Mouse (Mus musculus) olfactory bulb, adult 2 months (tissue): ENCODE measurements around the gene Lztr1. TPM values are rescaled to one million over a fixed set of nuclear protein-coding genes. Genes with fewer than 3 reads are reported as not detected.
A peak's percentile ranks its signal among the peaks of the same experiment; 100 is the strongest.

Source experiments
- H3K27ac ChIP-seq: fragments of 200-500 bp; 2 replicates; pipeline ENCODE4 v1.5.1; 2012; ENCODE audit warnings: low read depth, low read length; ENCODE audit not compliant: insufficient read depth
- H3K4me1 ChIP-seq: fragments of 200-500 bp; 2 replicates; pipeline ENCODE4 v1.6.1; 2012; ENCODE audit warnings: low read length; ENCODE audit not compliant: control insufficient read depth, insufficient read depth
- H3K4me3 ChIP-seq: fragments of 200-500 bp; 2 replicates; pipeline ENCODE4 v1.5.1; 2012; ENCODE audit warnings: mild to moderate bottlenecking, low read depth, low read length, moderate library complexity; ENCODE audit not compliant: insufficient read depth
- CTCF ChIP-seq: fragments of 200-500 bp; IDR thresholded peaks from 2 replicates; pipeline ENCODE4 v1.5.1; 2012; ENCODE audit warnings: low read depth, mild to moderate bottlenecking, low read length, moderate library complexity; ENCODE audit not compliant: insufficient read depth
- POLR2A ChIP-seq: fragments of 200-500 bp; IDR thresholded peaks from 2 replicates; pipeline ENCODE4 v1.6.1; 2012; ENCODE audit warnings: mild to moderate bottlenecking, low read depth, low read length, moderate library complexity; ENCODE audit not compliant: insufficient read depth
- WGBS: fragments of 180-500 bp; shearing (Covaris S2); methylation state at CpG from one replicate; pipeline ENCODE4 v1.1.7; 2018; 5-methylcytosine and 5-hydroxymethylcytosine counted together
- polyA plus RNA-seq: library from polyadenylated mRNA; stranded (reverse); fragments of >200 nt; gene quantifications from 2 replicates; pipeline ENCODE4 v1.2.4, GENCODE M21; 2012; ENCODE audit warnings: low replicate concordance; ENCODE audit not compliant: missing spikeins, insufficient read depth, insufficient read length

Lztr1 gene
- polyA plus RNA-seq, 1 experiment, result not detected

DNA sequence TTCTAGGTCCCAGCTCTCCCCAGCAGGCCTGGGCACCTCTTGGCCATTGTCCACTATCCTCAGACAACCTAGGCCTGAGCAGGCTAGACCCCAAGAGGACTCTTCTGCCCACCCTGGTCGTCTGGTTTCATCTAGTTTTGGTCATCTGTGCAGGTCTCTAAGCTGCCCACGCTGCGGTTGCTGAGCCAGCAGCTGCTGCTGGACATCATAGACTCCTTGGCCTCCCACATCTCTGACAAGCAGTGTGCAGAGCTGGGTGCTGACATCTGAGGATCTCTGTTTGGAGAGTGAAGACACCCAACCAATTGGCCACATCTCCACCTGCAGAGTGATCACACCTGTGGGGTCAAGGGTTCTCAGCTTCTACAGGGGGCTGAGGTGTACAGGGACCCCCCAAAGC lies 17.0 kb downstream of the Lztr1 start:
- H3K27ac ChIP-seq, result no peak overlapping the region
- peaks cover 7% of the 10 kb centered on the region; the same call in 1 of the 2 replicates for H3K4me1 ChIP-seq
- 74% methylated on average over 3 of the region's 3 CpGs for WGBS
- no peak overlapping the region for H3K4me3 ChIP-seq
- TF ChIP-seq CTCF, result no peak
- TF ChIP-seq POLR2A, result no peak

DNA sequence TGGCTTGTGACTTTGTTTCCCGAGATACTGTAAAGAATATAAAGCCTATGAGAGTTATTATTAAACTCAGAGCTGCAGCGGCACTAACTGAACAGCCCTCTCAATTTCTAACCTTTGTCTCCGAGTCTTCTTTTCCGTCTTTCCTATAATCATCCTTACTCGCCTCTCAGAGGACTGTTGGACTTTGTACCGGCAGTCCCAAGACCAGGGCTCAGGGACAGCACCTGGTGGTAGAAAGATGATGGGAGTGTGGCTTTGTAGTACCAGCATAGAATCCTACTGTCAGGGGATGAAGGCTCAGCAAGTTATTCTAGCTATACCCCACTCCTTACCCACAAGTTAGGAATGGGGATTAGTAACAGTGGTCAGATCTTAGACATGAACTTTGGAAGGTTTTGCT lies 17.7 kb downstream of the Lztr1 start:
- WGBS, result 86% methylated on average over 6 of the region's 6 CpGs
- Histone ChIP-seq H3K4me1 (peaks cover 7% of the 10 kb centered on the region; the same call in 1 of the 2 replicates), H3K27ac (no peak overlapping the region), H3K4me3 (no peak overlapping the region)
- TF ChIP-seq POLR2A (no peak), CTCF (no peak)

DNA sequence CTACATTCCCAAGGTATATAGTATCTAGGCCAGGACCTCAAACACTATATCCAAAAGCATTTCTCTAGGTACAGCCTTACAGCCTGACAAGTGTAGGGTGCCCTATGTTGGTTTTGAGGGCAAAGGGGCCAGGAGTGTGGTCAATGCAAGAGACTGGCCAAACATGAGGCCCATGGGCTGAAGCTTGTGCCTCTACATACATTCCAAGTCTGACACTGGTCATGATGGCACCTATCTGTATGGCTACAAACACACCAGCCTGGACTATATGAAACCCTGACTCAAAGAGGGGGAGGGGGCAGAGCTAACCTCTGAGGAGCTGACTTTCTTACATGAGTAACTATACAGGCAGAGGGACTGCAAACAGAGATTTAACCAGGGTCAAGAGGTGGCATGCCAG lies 19.1 kb downstream of the Lztr1 start:
- no peak for TF ChIP-seq CTCF
- no peak for TF ChIP-seq POLR2A
- Histone ChIP-seq H3K27ac (no peak overlapping the region), H3K4me1 (peaks cover 10% of the 10 kb centered on the region; the same call in 1 of the 2 replicates), H3K4me3 (no peak overlapping the region)

DNA sequence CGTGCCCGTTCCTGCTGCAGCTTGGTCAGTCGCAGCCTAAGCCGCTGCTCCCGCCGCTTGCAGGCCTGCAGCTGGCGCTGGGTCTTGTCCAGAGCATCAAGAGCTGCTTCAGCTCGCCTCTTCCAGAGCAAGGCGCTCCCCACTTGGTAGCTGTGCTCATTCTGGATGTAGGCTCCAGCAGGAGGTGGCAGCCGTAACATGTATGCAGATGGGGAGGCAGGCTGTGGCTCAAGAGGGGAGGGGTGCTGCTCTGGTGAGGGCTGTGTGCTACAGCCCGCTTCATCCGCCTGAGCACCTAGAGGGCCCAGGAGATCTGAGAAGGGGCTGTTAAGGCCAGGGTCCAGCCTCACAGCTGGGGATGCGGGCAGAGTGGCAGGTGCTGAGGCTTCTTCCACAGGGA lies 19.8 kb downstream of the Lztr1 start:
- H3K4me3 ChIP-seq, result no peak overlapping the region
- TF ChIP-seq CTCF (no peak), POLR2A (no peak)
- WGBS, result 82% methylated on average over 13 of the region's 13 CpGs
- peaks cover 10% of the 10 kb centered on the region; the same call in 1 of the 2 replicates for H3K4me1 ChIP-seq
- H3K27ac ChIP-seq, result no peak overlapping the region

- 7% methylated on average over 17 of the region's 17 CpGs for WGBS
- TF ChIP-seq POLR2A, result no peak
- TF ChIP-seq CTCF, result no peak
- H3K4me1 ChIP-seq, result peaks cover 10% of the 10 kb centered on the region; the same call in 1 of the 2 replicates
- H3K27ac ChIP-seq, result peak overlapping the region; percentile 45; the same call in 1 of the 2 replicates
- H3K4me3 ChIP-seq, result peak overlapping the region; percentile 77
Observed at GRCm38 (mm10) chr16:17529981-17530586, 21.6 kb downstream of the Lztr1 start.

DNA sequence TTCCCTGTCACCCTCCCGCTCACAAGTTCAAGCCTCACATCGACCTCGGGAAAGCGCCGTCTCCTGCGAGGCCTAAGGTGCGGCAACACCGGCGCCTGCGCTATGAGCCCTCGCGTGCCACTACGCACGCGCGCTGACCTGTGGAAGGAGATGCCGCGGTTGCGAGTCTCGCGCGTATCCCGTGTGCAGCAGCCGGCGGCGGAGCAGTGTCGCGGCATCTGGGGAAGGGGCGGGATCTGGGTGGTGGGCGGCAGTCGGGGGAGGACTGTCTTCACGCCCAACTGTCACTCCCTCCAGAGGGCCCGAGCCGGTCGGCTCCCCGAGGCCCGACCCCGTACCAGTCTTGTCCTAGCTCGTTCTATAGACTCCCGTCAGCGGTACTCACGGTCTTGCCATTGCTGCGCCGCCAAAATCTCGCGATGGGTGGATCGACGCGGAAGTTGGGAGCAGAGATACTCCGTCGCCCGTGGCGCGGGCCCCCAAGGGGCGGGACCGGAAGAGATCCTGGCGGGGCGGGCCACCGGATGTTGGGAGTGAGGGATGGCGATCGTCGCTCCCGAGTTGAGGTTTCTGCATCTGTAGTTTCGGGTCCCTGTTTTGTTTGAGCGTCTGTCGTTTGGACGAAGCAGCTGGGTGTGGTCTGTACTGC lies 22.3 kb downstream of the Lztr1 start, which contains the start of gene Thap7:
Gene Thap7, minus strand, starts transcription at position 497 of the 649 bp plus-strand sequence.
- H3K4me3 ChIP-seq, result peak within 1 kb of the TSS; percentile 77
- H3K4me1 ChIP-seq, result peaks cover 10% of the 10 kb centered on the region; the same call in 1 of the 2 replicates
- WGBS, result under 1% methylated on average over 67 of the region's 67 CpGs
- TF ChIP-seq POLR2A (peak; percentile 85), CTCF (no peak)
- peak within 1 kb of the TSS; percentile 63 for H3K27ac ChIP-seq

DNA sequence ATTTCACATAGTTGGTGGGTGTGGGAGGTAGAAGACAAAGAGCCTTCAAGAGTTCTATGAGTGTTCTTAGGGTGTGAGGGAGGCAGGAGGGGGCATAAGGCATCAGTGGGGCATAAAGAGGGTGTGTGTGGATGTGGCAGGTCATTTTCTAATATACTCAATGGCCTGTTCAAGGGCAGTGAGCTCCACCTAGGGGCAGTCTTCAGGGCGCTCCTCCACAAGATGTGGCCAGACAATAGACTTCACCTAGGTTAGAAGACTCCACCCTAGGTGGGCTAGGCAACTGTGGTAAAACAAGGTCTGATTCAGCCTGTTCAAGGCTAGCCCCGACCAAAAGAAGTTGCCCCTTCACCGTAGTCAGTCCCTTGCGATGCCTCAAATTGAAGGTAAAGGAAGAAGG lies 23.8 kb downstream of the Lztr1 start:
- Histone ChIP-seq H3K27ac (no peak overlapping the region), H3K4me1 (peaks cover 10% of the 10 kb centered on the region; the same call in 1 of the 2 replicates), H3K4me3 (no peak overlapping the region)
- TF ChIP-seq CTCF (no peak), POLR2A (no peak)
- 63% methylated on average over 4 of the region's 4 CpGs for WGBS

- H3K27ac ChIP-seq, result no peak overlapping the region
- no peak for TF ChIP-seq POLR2A
- no peak for TF ChIP-seq CTCF
- peaks cover 10% of the 10 kb centered on the region; the same call in 1 of the 2 replicates for H3K4me1 ChIP-seq
- no peak overlapping the region for H3K4me3 ChIP-seq
- WGBS, result 70% methylated on average over 14 of the region's 14 CpGs
Observed at GRCm38 (mm10) chr16:17532676-17533329, 24.3 kb downstream of the Lztr1 start.

DNA sequence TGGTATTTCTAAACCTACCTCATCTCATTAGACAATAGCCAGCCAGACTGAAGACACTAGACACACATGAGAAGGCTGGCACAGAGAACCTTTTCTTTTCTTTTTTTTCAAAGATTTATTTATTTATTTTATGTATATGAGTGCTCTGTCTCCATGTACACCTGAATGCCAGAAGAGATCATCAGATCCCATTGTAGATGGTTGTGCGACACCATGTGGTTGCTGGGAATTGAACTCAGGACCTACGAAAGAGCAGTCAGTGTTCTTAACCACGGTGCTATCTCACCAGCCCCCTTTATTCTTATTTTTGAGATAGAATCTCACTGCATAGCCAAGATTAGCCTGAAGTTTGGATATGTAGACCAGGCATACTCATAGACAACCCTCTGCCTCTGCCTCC lies 28.1 kb downstream of the Lztr1 start:
- TF ChIP-seq CTCF (no peak), POLR2A (no peak)
- 88% methylated on average over 3 of the region's 3 CpGs for WGBS

More for the DNA sequence above, 28.1 kb downstream of the Lztr1 start:
- Histone ChIP-seq H3K4me1 (peaks cover 1% of the 10 kb centered on the region; the same call in 1 of the 2 replicates), H3K4me3 (no peak overlapping the region), H3K27ac (no peak overlapping the region)
